Mouse (Mus musculus): ENCODE measurements around the gene Cep112. TPM values are rescaled to one million over a fixed set of nuclear protein-coding genes. Genes with fewer than 3 reads are reported as not detected.

Cep112 gene
- polyA plus RNA-seq, 1 experiment from 2014 or later: 12.2 TPM

- Histone ChIP-seq H3K9me3 (replicated peaks; ENCODE audit: control insufficient read depth, low read length) (no peaks in the 10 kb centered on the region), H3K9ac (replicated peaks; ENCODE audit: low read length) (peak overlapping the region; percentile 4; the same call in 1 of the 2 replicates), H3K4me3 (ENCODE audit: low read depth, low read length) (peak overlapping the region; percentile 17; the same call in 1 of the 2 replicates), H3K27me3 (ENCODE audit: control insufficient read depth, insufficient read depth, low read length) (no peaks in the 10 kb centered on the region), H3K4me2 (ENCODE audit: low read depth, low read length) (peak overlapping the region; percentile 53), H3K27ac (replicated peaks; ENCODE audit: low read depth, low read length) (peak overlapping the region; percentile 65), H3K4me1 (ENCODE audit: control insufficient read depth, insufficient read depth, low read length) (no peaks in the 10 kb centered on the region; the same call in 1 of the 2 replicates), H3K36me3 (replicated peaks; ENCODE audit: control insufficient read depth, insufficient read depth, low read depth, low read length) (no peaks in the 10 kb centered on the region)
- ATAC-seq (replicated peaks; ENCODE audit: insufficient number of reproducible peaks, low FRiP score, low TSS enrichment, low read depth): peak; percentile 87
- DNase-seq (ENCODE audit: low spot score): peak; percentile 84
- WGBS: 2% methylated on average over 17 of the region's 17 CpGs
Observed at GRCm38 (mm10) chr11:108891111-108891870, 466.3 kb downstream of the Cep112 start.

- Histone ChIP-seq H3K4me2 (ENCODE audit: low read depth, low read length) (peak overlapping the region; percentile 53), H3K9ac (replicated peaks; ENCODE audit: low read length) (peak overlapping the region; percentile 35), H3K9me3 (replicated peaks; ENCODE audit: control insufficient read depth, low read length) (no peaks in the 10 kb centered on the region), H3K36me3 (replicated peaks; ENCODE audit: control insufficient read depth, insufficient read depth, low read depth, low read length) (no peaks in the 10 kb centered on the region), H3K27me3 (ENCODE audit: control insufficient read depth, insufficient read depth, low read length) (no peaks in the 10 kb centered on the region), H3K4me1 (ENCODE audit: control insufficient read depth, insufficient read depth, low read length) (no peaks in the 10 kb centered on the region; the same call in 1 of the 2 replicates), H3K4me3 (ENCODE audit: low read depth, low read length) (peak overlapping the region; percentile 17), H3K27ac (replicated peaks; ENCODE audit: low read depth, low read length) (peak overlapping the region; percentile 65)
- WGBS: 1% methylated on average over 21 of the region's 21 CpGs
- peak; percentile 14 for DNase-seq (ENCODE audit: low spot score)
- ATAC-seq (replicated peaks; ENCODE audit: insufficient number of reproducible peaks, low FRiP score, low TSS enrichment, low read depth): no peak
Observed at GRCm38 (mm10) chr11:108891871-108892380, 466.9 kb downstream of the Cep112 start.

GRCm38 (mm10) chr11:108892406-108892805 is 467.4 kb downstream of the Cep112 start:
- no peaks in the 10 kb centered on the region for H3K9me3 ChIP-seq (replicated peaks; ENCODE audit: control insufficient read depth, low read length)
- H3K27ac ChIP-seq (replicated peaks; ENCODE audit: low read depth, low read length): no peak overlapping the region
- H3K36me3 ChIP-seq (replicated peaks; ENCODE audit: control insufficient read depth, insufficient read depth, low read depth, low read length): no peaks in the 10 kb centered on the region
- no peaks in the 10 kb centered on the region; the same call in 1 of the 2 replicates for H3K4me1 ChIP-seq (ENCODE audit: control insufficient read depth, insufficient read depth, low read length)
- no peak overlapping the region for H3K4me3 ChIP-seq (ENCODE audit: low read depth, low read length)
- no peaks in the 10 kb centered on the region for H3K27me3 ChIP-seq (ENCODE audit: control insufficient read depth, insufficient read depth, low read length)
- ATAC-seq (replicated peaks; ENCODE audit: insufficient number of reproducible peaks, low FRiP score, low TSS enrichment, low read depth): no peak
- H3K4me2 ChIP-seq (ENCODE audit: low read depth, low read length): no peak overlapping the region
- DNase-seq (ENCODE audit: low spot score): peak; percentile 56
- WGBS: 1% methylated on average over 7 of the region's 7 CpGs
- no peak overlapping the region for H3K9ac ChIP-seq (replicated peaks; ENCODE audit: low read length)

- DNase-seq (ENCODE audit: low spot score) (no peak), ATAC-seq (replicated peaks; ENCODE audit: insufficient number of reproducible peaks, low FRiP score, low TSS enrichment, low read depth) (no peak)
- 37% methylated on average over 12 of the region's 12 CpGs for WGBS
- H3K4me1 ChIP-seq (ENCODE audit: control insufficient read depth, insufficient read depth, low read length): no peaks in the 10 kb centered on the region; the same call in 1 of the 2 replicates
- H3K36me3 ChIP-seq (replicated peaks; ENCODE audit: control insufficient read depth, insufficient read depth, low read depth, low read length): no peaks in the 10 kb centered on the region
- no peaks in the 10 kb centered on the region for H3K27me3 ChIP-seq (ENCODE audit: control insufficient read depth, insufficient read depth, low read length)
- H3K27ac ChIP-seq (replicated peaks; ENCODE audit: low read depth, low read length): no peak overlapping the region
- H3K4me3 ChIP-seq (ENCODE audit: low read depth, low read length): no peak overlapping the region
- no peaks in the 10 kb centered on the region for H3K9me3 ChIP-seq (replicated peaks; ENCODE audit: control insufficient read depth, low read length)
- no peak overlapping the region for H3K9ac ChIP-seq (replicated peaks; ENCODE audit: low read length)
- no peak overlapping the region for H3K4me2 ChIP-seq (ENCODE audit: low read depth, low read length)
Observed at GRCm38 (mm10) chr11:108893232-108893790, 468.3 kb downstream of the Cep112 start.

- no peak overlapping the region for H3K9ac ChIP-seq (replicated peaks; ENCODE audit: low read length)
- no peak overlapping the region for H3K4me3 ChIP-seq (ENCODE audit: low read depth, low read length)
- no peaks in the 10 kb centered on the region for H3K36me3 ChIP-seq (replicated peaks; ENCODE audit: control insufficient read depth, insufficient read depth, low read depth, low read length)
- WGBS: 30% methylated on average over 10 of the region's 10 CpGs
- no peaks in the 10 kb centered on the region for H3K27me3 ChIP-seq (ENCODE audit: control insufficient read depth, insufficient read depth, low read length)
- H3K9me3 ChIP-seq (replicated peaks; ENCODE audit: control insufficient read depth, low read length): no peaks in the 10 kb centered on the region
- H3K4me1 ChIP-seq (ENCODE audit: control insufficient read depth, insufficient read depth, low read length): no peaks in the 10 kb centered on the region; the same call in 1 of the 2 replicates
- no peak; the same call in 1 of the 2 replicates for ATAC-seq (replicated peaks; ENCODE audit: insufficient number of reproducible peaks, low FRiP score, low TSS enrichment, low read depth)
- H3K27ac ChIP-seq (replicated peaks; ENCODE audit: low read depth, low read length): no peak overlapping the region
- no peak for DNase-seq (ENCODE audit: low spot score)
- H3K4me2 ChIP-seq (ENCODE audit: low read depth, low read length): no peak overlapping the region
Observed at GRCm38 (mm10) chr11:108893855-108894510, 469.0 kb downstream of the Cep112 start.

GRCm38 (mm10) chr11:108897034-108897433 is 472.0 kb downstream of the Cep112 start:
- Histone ChIP-seq H3K27me3 (ENCODE audit: control insufficient read depth, insufficient read depth, low read length) (no peaks in the 10 kb centered on the region), H3K4me2 (ENCODE audit: low read depth, low read length) (no peak overlapping the region), H3K4me1 (ENCODE audit: control insufficient read depth, insufficient read depth, low read length) (no peaks in the 10 kb centered on the region), H3K9me3 (replicated peaks; ENCODE audit: control insufficient read depth, low read length) (no peaks in the 10 kb centered on the region), H3K36me3 (replicated peaks; ENCODE audit: control insufficient read depth, insufficient read depth, low read depth, low read length) (no peaks in the 10 kb centered on the region), H3K4me3 (ENCODE audit: low read depth, low read length) (no peak overlapping the region), H3K9ac (replicated peaks; ENCODE audit: low read length) (no peak overlapping the region), H3K27ac (replicated peaks; ENCODE audit: low read depth, low read length) (no peak overlapping the region)
- ATAC-seq (replicated peaks; ENCODE audit: insufficient number of reproducible peaks, low FRiP score, low TSS enrichment, low read depth): no peak
- DNase-seq (ENCODE audit: low spot score): no peak
- WGBS: 89% methylated on average over 4 of the region's 4 CpGs

- no peak overlapping the region for H3K9ac ChIP-seq (replicated peaks; ENCODE audit: low read length)
- H3K36me3 ChIP-seq (replicated peaks; ENCODE audit: control insufficient read depth, insufficient read depth, low read depth, low read length): no peaks in the 10 kb centered on the region
- H3K4me2 ChIP-seq (ENCODE audit: low read depth, low read length): no peak overlapping the region
- no peak overlapping the region for H3K4me3 ChIP-seq (ENCODE audit: low read depth, low read length)
- ATAC-seq (replicated peaks; ENCODE audit: insufficient number of reproducible peaks, low FRiP score, low TSS enrichment, low read depth) (no peak), DNase-seq (ENCODE audit: low spot score) (no peak)
- no peak overlapping the region for H3K27ac ChIP-seq (replicated peaks; ENCODE audit: low read depth, low read length)
- 81% methylated on average over 9 of the region's 9 CpGs for WGBS
- no peaks in the 10 kb centered on the region for H3K27me3 ChIP-seq (ENCODE audit: control insufficient read depth, insufficient read depth, low read length)
- H3K4me1 ChIP-seq (ENCODE audit: control insufficient read depth, insufficient read depth, low read length): no peaks in the 10 kb centered on the region
- no peaks in the 10 kb centered on the region for H3K9me3 ChIP-seq (replicated peaks; ENCODE audit: control insufficient read depth, low read length)
Observed at GRCm38 (mm10) chr11:108898063-108898462, 473.1 kb downstream of the Cep112 start.
